ENCODE assay signal across 14 mouse cellular contexts in the genomic region with DNA sequence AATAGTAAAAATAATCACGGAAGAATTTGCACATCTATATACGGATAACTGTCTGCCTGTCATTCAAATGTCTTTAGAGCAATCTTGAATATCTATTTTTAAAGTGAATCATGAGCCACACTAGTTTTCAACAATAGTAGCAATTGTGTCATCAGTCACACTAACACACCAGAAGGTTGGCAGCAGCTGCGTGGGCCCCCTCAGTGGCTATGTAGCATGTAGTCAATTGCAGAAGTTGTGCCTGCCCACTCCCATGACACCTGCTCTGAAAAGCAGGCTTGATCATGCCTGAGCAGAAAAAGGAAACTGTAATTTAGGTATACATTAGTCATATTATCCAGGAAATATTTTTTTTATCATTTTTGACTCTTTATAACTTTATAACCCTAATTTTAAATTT.
A peak's percentile ranks its signal among the peaks of the same experiment; 100 is the strongest.
DNase-seq lines count a peak whose midpoint lies in the region; ATAC-seq and TF ChIP-seq lines count a peak whose summit lies in the region.
"Had no signal": no experiment of that assay in that cellular context is flagged by ENCODE, and none has a peak within 500 bp of the region (broad histone marks: within the 10 kb centered on the region; RNA-seq: fewer than 3 reads in every experiment).

No protein-coding gene starts in this region.

- no peaks in the 10 kb centered on the region for H3K36me3 ChIP-seq in stomach, postnatal 0 days (ENCODE audit: control insufficient read depth, insufficient read depth, low read length)
- H3K36me3 ChIP-seq: heart, embryonic 10.5 days; stomach, embryonic 15.5 days had no signal

- no peak for ATAC-seq in stomach, postnatal 0 days (ENCODE audit: low FRiP score, low TSS enrichment)

- no peak overlapping the region for H3K4me2 ChIP-seq in stomach, postnatal 0 days (replicated peaks; ENCODE audit: low read depth)
- H3K4me2 ChIP-seq: hindbrain, embryonic 14.5 days; midbrain, embryonic 11.5 days; stomach, embryonic 15.5 days had no signal

- TF ChIP-seq POLR2A in brain, embryonic 14.5 days (IDR thresholded peaks at IDR 0.05; ENCODE audit: borderline replicate concordance, extremely low read depth, insufficient read depth, insufficient read length, poor library complexity, severe bottlenecking): no peak

- peak; percentile 22 for DNase-seq in heart, adult 11 months
- DNase-seq in heart, postnatal 36 days: no peak
- peak; percentile 60 for DNase-seq in brain, embryonic 14.5 days (ENCODE audit: low read depth)
- DNase-seq in layer of hippocampus, adult 2 months (ENCODE audit: low spot score in 2 of 2): peak; percentile 81 to 84
- peak; percentile 65 for DNase-seq in left cerebral cortex, postnatal 4 days
- DNase-seq in stomach, postnatal 0 days (ENCODE audit: low spot score): no peak
- no peak for DNase-seq in ovary, postnatal 14 days (ENCODE audit: low spot score)
- no peak for DNase-seq in T-cell, adult 2 months (ENCODE audit: low spot score)
- DNase-seq: lung, postnatal 14 days had no signal

- no peak for TF ChIP-seq CTCF in brain, embryonic 14.5 days (IDR thresholded peaks at IDR 0.05; ENCODE audit: borderline replicate concordance, extremely low read depth, insufficient read depth, insufficient read length)
- TF ChIP-seq CTCF in layer of hippocampus, adult 2 months (conservative IDR thresholded peaks at IDR 0.05): no peak
- no peak for TF ChIP-seq CTCF in stomach, postnatal 0 days (IDR thresholded peaks at IDR 0.05; ENCODE audit: low read depth)

- H3K4me3 ChIP-seq in layer of hippocampus, adult 2 months: no peak overlapping the region
- no peak overlapping the region for H3K4me3 ChIP-seq in stomach, postnatal 0 days (ENCODE audit: low read depth, low read length)
- H3K4me3 ChIP-seq: heart, embryonic 10.5 days; stomach, embryonic 15.5 days had no signal

- no peaks in the 10 kb centered on the region for H3K27me3 ChIP-seq in stomach, postnatal 0 days (ENCODE audit: control insufficient read depth, insufficient read depth, low read length)
- H3K27me3 ChIP-seq: stomach, embryonic 15.5 days had no signal

- intact Hi-C loops in heart, postnatal 36 days (cut with DNase I): no loop called here
- intact Hi-C loops in left cerebral cortex, postnatal 4 days (cut with DNase I): no loop called here

- no peak for TF ChIP-seq EP300 in stomach, postnatal 0 days (optimal IDR thresholded peaks at IDR 0.05)

- WGBS in stomach, postnatal 0 days: 76% methylated on average over 3 of the region's 3 CpGs

- no peaks in the 10 kb centered on the region for H3K9me3 ChIP-seq in stomach, postnatal 0 days (ENCODE audit: control insufficient read depth, low read length)
- H3K9me3 ChIP-seq: heart, embryonic 10.5 days; stomach, embryonic 15.5 days had no signal

- H3K9ac ChIP-seq in stomach, postnatal 0 days (ENCODE audit: low read length): no peak overlapping the region
- H3K9ac ChIP-seq: hindbrain, embryonic 14.5 days; liver, embryonic 14.5 days; stomach, embryonic 15.5 days had no signal

- H3K4me1 ChIP-seq in stomach, postnatal 0 days (replicated peaks; ENCODE audit: control insufficient read depth, insufficient read depth): no peaks in the 10 kb centered on the region
- H3K4me1 ChIP-seq: heart, embryonic 10.5 days; stomach, embryonic 15.5 days had no signal

- peak overlapping the region; percentile 80 for H3K27ac ChIP-seq in layer of hippocampus, adult 2 months
- no peak overlapping the region for H3K27ac ChIP-seq in stomach, postnatal 0 days (replicated peaks)
- H3K27ac ChIP-seq: heart, embryonic 10.5 days; hindbrain, embryonic 14.5 days; liver, embryonic 14.5 days; stomach, embryonic 15.5 days had no signal

Comparison
In these comparisons a context has a peak if more than half of its experiments do, and no peak if none do; other contexts are left out.
1. DNase-seq: peak in heart, adult 11 months (single experiment), brain, embryonic 14.5 days (single experiment), layer of hippocampus, adult 2 months (2 of 2) and left cerebral cortex, postnatal 4 days (single experiment); none in heart, postnatal 36 days (0 of 2), stomach, postnatal 0 days (single experiment), ovary, postnatal 14 days (single experiment) and T-cell, adult 2 months (single experiment).